Mouse (Mus musculus) CH12.LX (cell line): ENCODE measurements around the gene Epb41l5. TPM values are rescaled to one million over a fixed set of nuclear protein-coding genes. Genes with fewer than 3 reads are reported as not detected.

Experiments
- DNase-seq: peaks from one replicate; pipeline ENCODE4 v3.0.0-alpha.2; 2013; ENCODE audit errors: extremely low read depth
- H3K27ac ChIP-seq: 2 replicates; pipeline ENCODE4 v1.5.1; 2012; ENCODE audit warnings: low read depth, mild to moderate bottlenecking, control low read depth, moderate library complexity; ENCODE audit not compliant: insufficient read depth
- H3K27me3 ChIP-seq: replicated peaks from 2 replicates; pipeline ENCODE3; 2012; ENCODE audit warnings: inconsistent platforms
- H3K36me3 ChIP-seq, 2 experiments: replicated peaks in 1 of 2; 2 replicates each; pipeline versions ENCODE3 to v1.6.1; 2012; ENCODE audit warnings: inconsistent platforms in 1 of 2, low read length in 1 of 2, mild to moderate bottlenecking in 1 of 2, mixed read lengths in 1 of 2, moderate library complexity in 1 of 2; ENCODE audit not compliant: control insufficient read depth in 1 of 2, insufficient read depth in 1 of 2
- H3K4me1 ChIP-seq, 2 experiments: 2 replicates each; pipeline ENCODE4 v1.6.1; 2012; ENCODE audit warnings: inconsistent platforms in 1 of 2, moderate library complexity in 1 of 2; ENCODE audit not compliant: insufficient read depth in 2 of 2, control insufficient read depth in 1 of 2
- H3K4me2 ChIP-seq: 2 replicates; pipeline ENCODE4 v1.6.1; 2012; ENCODE audit warnings: low read depth, mild to moderate bottlenecking, control low read depth; ENCODE audit not compliant: poor library complexity, insufficient read depth, severe bottlenecking
- H3K4me3 ChIP-seq, 3 experiments: fragments of 150-350 bp in 1 of 3; sonication (generic) in 1 of 3; replicated peaks in 1 of 3; 2 replicates each; pipeline versions ENCODE3 to v1.5.1; 2011 to 2012; ENCODE audit warnings: low read depth in 2 of 3, low read length in 2 of 3, mild to moderate bottlenecking in 2 of 3, moderate library complexity in 2 of 3, control low read depth in 1 of 3, improper control_type of control experiment in 1 of 3, inconsistent platforms in 1 of 3, mixed read lengths in 1 of 3; ENCODE audit not compliant: poor library complexity in 1 of 3
- H3K79me2 ChIP-seq: replicated peaks from 2 replicates; pipeline ENCODE4 v1.6.1; 2012; ENCODE audit warnings: mild to moderate bottlenecking, moderate library complexity; ENCODE audit not compliant: control insufficient read depth, poor library complexity, insufficient read depth, severe bottlenecking; ENCODE audit errors: extremely low read depth
- H3K9ac ChIP-seq: 2 replicates; pipeline ENCODE4 v1.6.1; 2012; ENCODE audit warnings: low read depth, mild to moderate bottlenecking, control low read depth, moderate library complexity; ENCODE audit not compliant: insufficient read depth
- H3K9me3 ChIP-seq: replicated peaks from 2 replicates; pipeline ENCODE3; 2012; ENCODE audit warnings: low read length, inconsistent platforms, mixed read lengths
- CHD1 ChIP-seq: IDR thresholded peaks from 2 replicates; pipeline ENCODE4 v1.6.1; 2012; ENCODE audit warnings: low read depth, low read length, improper control_type of control experiment, inconsistent platforms
- E2F4 ChIP-seq: IDR thresholded peaks from 2 replicates; pipeline ENCODE4 v1.6.1; 2011; ENCODE audit warnings: low read depth, low read length, improper control_type of control experiment; ENCODE audit not compliant: insufficient replicate concordance
- EP300 ChIP-seq: IDR thresholded peaks from 2 replicates; pipeline ENCODE4 v1.6.1; 2011; ENCODE audit warnings: low read length, improper control_type of control experiment
- ETS1 ChIP-seq: conservative IDR thresholded peaks from 2 replicates; pipeline ENCODE4 v1.6.1; 2012; ENCODE audit warnings: low read depth, mild to moderate bottlenecking, inconsistent platforms, low read length, improper control_type of control experiment, moderate library complexity
- GABPA ChIP-seq: IDR thresholded peaks from 2 replicates; pipeline ENCODE4 v1.6.1; 2012; ENCODE audit warnings: low read depth, low read length, improper control_type of control experiment, inconsistent platforms; ENCODE audit not compliant: insufficient replicate concordance
- HCFC1 ChIP-seq: IDR thresholded peaks from 2 replicates; pipeline ENCODE4 v1.6.1; 2012; ENCODE audit warnings: low read depth, mild to moderate bottlenecking, inconsistent platforms, low read length, improper control_type of control experiment
- JUN ChIP-seq: IDR thresholded peaks from 2 replicates; pipeline ENCODE4 v1.6.1; 2011; ENCODE audit warnings: low read depth, mild to moderate bottlenecking, low read length, improper control_type of control experiment, moderate library complexity; ENCODE audit not compliant: insufficient read depth
- JUND ChIP-seq: conservative IDR thresholded peaks from 2 replicates; pipeline ENCODE4 v1.6.1; 2011; ENCODE audit warnings: low read depth, low read length, improper control_type of control experiment
- MAZ ChIP-seq: IDR thresholded peaks from 2 replicates; pipeline ENCODE4 v1.6.1; 2012; ENCODE audit warnings: low read depth, mild to moderate bottlenecking, inconsistent platforms, low read length, improper control_type of control experiment, moderate library complexity
- MEF2A ChIP-seq: IDR thresholded peaks from 2 replicates; pipeline ENCODE4 v1.6.1; 2014; ENCODE audit warnings: low read depth, mild to moderate bottlenecking, inconsistent platforms, low read length, improper control_type of control experiment, borderline replicate concordance
- MYC ChIP-seq: IDR thresholded peaks from 2 replicates; pipeline ENCODE4 v1.6.1; 2011; ENCODE audit warnings: low read depth, mild to moderate bottlenecking, improper control_type of control experiment, low read length
- NELFE ChIP-seq: IDR thresholded peaks from 2 replicates; pipeline ENCODE4 v1.6.1; 2011; ENCODE audit warnings: low read depth, low read length, improper control_type of control experiment
- PAX5 ChIP-seq: IDR thresholded peaks from 2 replicates; pipeline ENCODE4 v1.6.1; 2012; ENCODE audit warnings: low read length, inconsistent platforms, mixed read lengths
- POLR2AphosphoS2 ChIP-seq: IDR thresholded peaks from 2 replicates; pipeline ENCODE4 v1.6.1; 2011; ENCODE audit warnings: low read depth, low read length, improper control_type of control experiment
- RCOR1 ChIP-seq: conservative IDR thresholded peaks from 2 replicates; pipeline ENCODE4 v1.6.1; 2012; ENCODE audit warnings: low read depth, mild to moderate bottlenecking, inconsistent platforms, low read length, improper control_type of control experiment
- SIN3A ChIP-seq: IDR thresholded peaks from 2 replicates; pipeline ENCODE4 v1.6.1; 2012; ENCODE audit warnings: low read length, improper control_type of control experiment, inconsistent platforms
- SMC3 ChIP-seq: IDR thresholded peaks from 2 replicates; pipeline ENCODE4 v1.6.1; 2011; ENCODE audit warnings: low read depth, low read length, improper control_type of control experiment
- TBP ChIP-seq: conservative IDR thresholded peaks from 2 replicates; pipeline ENCODE4 v1.6.1; 2011; ENCODE audit warnings: low read depth, low read length, improper control_type of control experiment
- TCF12 ChIP-seq: IDR thresholded peaks from 2 replicates; pipeline ENCODE4 v1.6.1; 2014; ENCODE audit warnings: low read depth, mild to moderate bottlenecking, inconsistent platforms, low read length, improper control_type of control experiment
- UBTF ChIP-seq: IDR thresholded peaks from 2 replicates; pipeline ENCODE4 v1.6.1; 2012; ENCODE audit warnings: low read depth, mild to moderate bottlenecking, inconsistent platforms, low read length, improper control_type of control experiment, moderate library complexity
- USF1 ChIP-seq: IDR thresholded peaks from 2 replicates; pipeline ENCODE4 v1.6.1; 2014; ENCODE audit warnings: low read depth, mild to moderate bottlenecking, inconsistent platforms, low read length, improper control_type of control experiment
- USF2 ChIP-seq: conservative IDR thresholded peaks from 2 replicates; pipeline ENCODE4 v1.6.1; 2011; ENCODE audit warnings: low read depth, low read length, improper control_type of control experiment
- ZC3H11A ChIP-seq: IDR thresholded peaks from 2 replicates; pipeline ENCODE4 v1.6.1; 2012; ENCODE audit warnings: low read depth, mild to moderate bottlenecking, inconsistent platforms, low read length, improper control_type of control experiment
- ZKSCAN1 ChIP-seq: IDR thresholded peaks from 2 replicates; pipeline ENCODE4 v1.6.1; 2012; ENCODE audit warnings: low read depth, inconsistent platforms, low read length, improper control_type of control experiment, borderline replicate concordance
- dilution Hi-C: fragments of 300-500 bp; cut with MboI; formaldehyde crosslinking; loops from 2 replicates; pipeline ENCODE4 v1.14.3; 2020; ENCODE audit warnings: low sequenced_read_pairs; ENCODE audit not compliant: extremely low pct_unique_long_range_greater_than_20kb, extremely low pct_ligation_motif_present
- in situ Hi-C: fragments of 300-500 bp; cut with MboI; formaldehyde crosslinking; loops from 3 replicates; pipeline ENCODE4 v1.14.3; 2019; ENCODE audit warnings: low sequenced_read_pairs, low pct_ligation_motif_present, low pct_unique_long_range_greater_than_20kb, mixed read lengths
- polyA plus RNA-seq: library from polyadenylated mRNA; unstranded; fragments of >175 nt; gene quantifications from 2 replicates; pipeline ENCODE4 v1.2.1, GENCODE M21; 2012; ENCODE audit warnings: low read depth; ENCODE audit not compliant: insufficient read length
- total RNA-seq, 2 experiments: library from RNA; depleted of rRNA; stranded (reverse); fragments of 300-350 nt in 1 of 2; fragments of >200 nt in 1 of 2; gene quantifications; 2 replicates each; pipeline ENCODE4 v1.2.3; 2012 to 2014

Epb41l5 gene
- total and polyA plus RNA-seq, 3 experiments = 3.8 to 4.5 (median 4.3) TPM

- H3K4me2 ChIP-seq = no peak overlapping the region
- peaks cover 0 to 13% of the 10 kb centered on the region in 2 experiments for H3K36me3 ChIP-seq
- H3K9ac ChIP-seq = no peak overlapping the region
- dilution Hi-C loops = no loop called here
- H3K27ac ChIP-seq = no peak overlapping the region
- no peak for DNase-seq
- no peak overlapping the region for H3K4me3 ChIP-seq
- no peaks in the 10 kb centered on the region for H3K27me3 ChIP-seq
- TF ChIP-seq GABPA = no peak
- no peak for TF ChIP-seq JUN
- TF ChIP-seq RCOR1 = no peak
- TF ChIP-seq PAX5 = no peak
- TF ChIP-seq MYC = no peak
- TF ChIP-seq HCFC1 = no peak
- no peak for TF ChIP-seq ZC3H11A
- TF ChIP-seq JUND = no peak
- no peak for TF ChIP-seq SMC3
- no peak for TF ChIP-seq MEF2A
- TF ChIP-seq E2F4 = no peak
- no peaks in the 10 kb centered on the region for H3K79me2 ChIP-seq
- in situ Hi-C loops = no loop called here
- no peaks in the 10 kb centered on the region for H3K4me1 ChIP-seq
- peaks cover 8% of the 10 kb centered on the region for H3K9me3 ChIP-seq
Observed at GRCm38 (mm10) chr1:119533093-119533805, 115.6 kb downstream of the Epb41l5 start.

GRCm38 (mm10) chr1:119532165-119532564 is 116.6 kb downstream of the Epb41l5 start:
- in situ Hi-C loops = no loop called here
- Histone ChIP-seq H3K27me3 (no peaks in the 10 kb centered on the region), H3K9me3 (peaks cover 14% of the 10 kb centered on the region), H3K79me2 (no peaks in the 10 kb centered on the region), H3K4me1 (peaks cover 0 to 3% of the 10 kb centered on the region in 2 experiments; a peak in 1 of 4 replicates), H3K36me3 (peaks cover 0 to 22% of the 10 kb centered on the region in 2 experiments), H3K4me2 (no peak overlapping the region), H3K9ac (no peak overlapping the region), H3K27ac (no peak overlapping the region), H3K4me3 (no peak overlapping the region)
- dilution Hi-C loops = no loop called here
- no peak for DNase-seq
- TF ChIP-seq USF1 (no peak), TCF12 (no peak), SIN3A (no peak), TBP (no peak), SMC3 (no peak), MAZ (no peak), ZKSCAN1 (no peak), EP300 (no peak), CHD1 (no peak), MYC (no peak), JUN (no peak), NELFE (no peak), ETS1 (no peak), UBTF (no peak), POLR2AphosphoS2 (no peak), USF2 (no peak)
